Mouse (Mus musculus) brain, embryonic 14.5 days (tissue): ENCODE data around the gene Zfp831. TPM values are rescaled to one million over a fixed set of nuclear protein-coding genes. Genes with fewer than 3 reads are reported as not detected.

ENCODE experiments used
- DNase-seq: peaks from one replicate; pipeline ENCODE4 v3.0.0-alpha.2; 2011; ENCODE audit warnings: low read depth
- CTCF ChIP-seq: fragments of 200-500 bp; IDR thresholded peaks from 2 replicates; pipeline ENCODE4 v1.5.1; 2012; ENCODE audit warnings: inconsistent platforms, mild to moderate bottlenecking, moderate library complexity, borderline replicate concordance; ENCODE audit not compliant: insufficient read depth, insufficient read length; ENCODE audit errors: extremely low read depth
- POLR2A ChIP-seq: fragments of 200-500 bp; IDR thresholded peaks from 2 replicates; pipeline ENCODE4 v1.6.1; 2012; ENCODE audit warnings: mild to moderate bottlenecking, inconsistent platforms, borderline replicate concordance; ENCODE audit not compliant: poor library complexity, insufficient read depth, insufficient read length, severe bottlenecking; ENCODE audit errors: extremely low read depth
- polyA plus RNA-seq: library from polyadenylated mRNA; depleted of rRNA; stranded (reverse); fragments of >200 nt; gene quantifications from 2 replicates; pipeline ENCODE4 v1.2.3, GENCODE M21; 2012

Zfp831 gene
- polyA plus RNA-seq, 1 experiment = 0.01 TPM

DNA sequence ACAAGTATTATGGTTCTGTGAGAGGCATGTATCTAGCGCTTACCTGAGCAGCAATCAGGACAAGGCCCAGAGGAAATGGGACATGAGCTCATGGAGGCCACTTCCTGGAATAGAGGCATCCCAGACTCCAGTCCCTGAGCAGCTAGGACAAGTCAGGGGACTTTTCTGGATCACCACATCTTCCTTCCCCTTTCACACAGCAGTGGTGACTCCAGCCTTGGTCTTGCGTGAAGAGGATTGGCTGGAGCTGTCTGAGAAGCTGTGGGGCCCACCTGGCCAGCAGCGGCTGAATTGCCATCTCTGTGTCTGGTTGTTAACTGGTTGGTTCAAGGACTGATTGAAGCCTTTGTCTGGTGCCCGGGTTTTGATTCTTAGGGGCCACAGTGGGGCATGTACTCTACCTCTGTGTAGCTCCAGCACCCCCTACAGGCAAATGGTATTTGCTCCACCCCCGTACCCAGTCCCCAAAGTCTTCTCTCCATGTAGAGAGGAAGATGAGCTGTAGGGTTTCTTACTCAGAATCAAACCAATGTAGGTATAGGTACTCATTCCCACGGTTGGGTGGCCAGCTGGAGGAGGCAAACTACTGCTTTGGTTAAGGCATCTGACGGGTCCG, 15.0 kb downstream of the Zfp831 start:
- TF ChIP-seq POLR2A (no peak), CTCF (no peak)
- DNase-seq = no peak

DNA sequence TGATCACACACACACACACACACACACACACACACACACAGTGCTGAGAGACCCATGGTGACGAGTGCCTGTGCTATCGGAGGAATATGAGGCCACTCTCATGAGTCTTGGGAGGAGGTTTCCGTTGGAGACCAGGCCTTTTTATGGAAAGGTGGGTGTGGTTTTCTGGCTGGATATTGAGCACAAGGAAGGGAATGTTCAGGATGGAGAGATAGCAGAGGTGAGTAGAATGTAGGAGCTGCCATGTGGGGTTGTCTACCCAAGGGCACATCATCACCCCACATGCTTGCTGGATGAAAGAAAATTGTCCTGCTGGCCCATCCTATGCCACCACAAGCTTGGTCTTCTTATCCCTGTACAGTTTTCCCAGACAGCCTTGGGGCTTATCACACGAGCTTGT, 16.5 kb downstream of the Zfp831 start:
- no peak for DNase-seq
- no peak for TF ChIP-seq CTCF
- TF ChIP-seq POLR2A = no peak

DNA sequence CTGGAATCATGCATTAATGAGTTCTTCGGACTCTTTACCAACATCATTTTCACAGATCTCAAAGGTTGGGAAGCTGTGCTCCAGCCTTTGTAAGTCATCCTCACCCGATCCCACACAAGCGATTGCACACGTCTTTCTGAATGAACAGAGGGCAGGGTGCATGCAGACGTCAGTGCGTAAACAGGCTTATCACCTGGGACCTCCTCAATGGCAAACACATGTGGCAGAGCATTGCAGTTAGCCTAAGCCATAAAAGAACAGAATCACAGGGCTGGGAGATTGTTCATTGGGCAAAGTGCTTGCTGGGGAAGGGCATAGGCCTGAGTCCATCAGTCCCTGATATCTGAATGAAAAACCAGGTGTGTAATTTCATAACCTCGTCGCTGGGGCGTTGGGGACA, 17.0 kb downstream of the Zfp831 start:
- TF ChIP-seq POLR2A = no peak
- TF ChIP-seq CTCF = no peak
- DNase-seq = no peak

GRCm38 (mm10) chr2:174661436-174662171, 18.3 kb downstream of the Zfp831 start:
- TF ChIP-seq POLR2A (no peak), CTCF (no peak)
- no peak for DNase-seq

DNA sequence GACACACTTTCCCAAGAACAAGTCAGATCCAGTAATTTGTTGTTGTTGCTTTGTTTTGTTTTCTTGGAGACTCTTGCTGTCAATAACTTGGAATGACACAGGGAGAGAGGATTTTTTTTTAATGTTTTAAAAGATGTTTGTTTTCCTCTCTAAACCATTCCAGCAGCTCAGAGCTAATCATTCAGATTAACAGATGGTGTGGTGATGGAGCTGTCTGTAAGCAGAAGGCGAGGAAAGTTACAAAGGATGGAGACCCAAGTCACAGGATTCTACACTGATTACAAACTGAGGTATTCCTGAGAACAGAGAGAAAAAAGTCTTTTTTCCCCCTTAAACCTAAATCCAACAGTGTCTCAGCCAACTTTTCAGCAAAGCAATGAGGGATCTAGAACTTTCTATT, 19.3 kb downstream of the Zfp831 start:
- DNase-seq = peak; percentile 60
- no peak for TF ChIP-seq POLR2A
- no peak for TF ChIP-seq CTCF

DNA sequence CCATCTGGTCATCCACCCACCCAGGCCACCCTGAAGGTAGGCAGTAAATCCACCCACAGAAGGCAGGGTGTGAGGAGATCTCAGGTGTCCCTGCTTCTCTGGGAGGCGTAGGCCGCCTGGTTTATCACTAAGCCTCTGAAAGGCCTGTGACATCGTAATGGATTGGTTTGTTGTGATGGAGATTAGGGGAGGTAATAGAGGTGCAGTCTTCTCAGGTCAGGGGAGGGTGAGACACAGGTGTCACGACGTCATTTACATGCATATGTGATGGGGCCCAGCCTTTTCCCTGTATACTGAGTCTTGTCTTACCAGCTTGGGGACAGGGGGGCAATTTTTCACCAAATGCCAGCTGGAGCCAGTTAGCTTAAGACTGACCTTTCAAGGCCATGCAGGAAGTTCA, 22.1 kb downstream of the Zfp831 start:
- DNase-seq = no peak
- no peak for TF ChIP-seq POLR2A
- TF ChIP-seq CTCF = no peak

GRCm38 (mm10) chr2:174668806-174669205, 25.5 kb downstream of the Zfp831 start:
- TF ChIP-seq POLR2A (no peak), CTCF (no peak)
- DNase-seq = no peak

DNA sequence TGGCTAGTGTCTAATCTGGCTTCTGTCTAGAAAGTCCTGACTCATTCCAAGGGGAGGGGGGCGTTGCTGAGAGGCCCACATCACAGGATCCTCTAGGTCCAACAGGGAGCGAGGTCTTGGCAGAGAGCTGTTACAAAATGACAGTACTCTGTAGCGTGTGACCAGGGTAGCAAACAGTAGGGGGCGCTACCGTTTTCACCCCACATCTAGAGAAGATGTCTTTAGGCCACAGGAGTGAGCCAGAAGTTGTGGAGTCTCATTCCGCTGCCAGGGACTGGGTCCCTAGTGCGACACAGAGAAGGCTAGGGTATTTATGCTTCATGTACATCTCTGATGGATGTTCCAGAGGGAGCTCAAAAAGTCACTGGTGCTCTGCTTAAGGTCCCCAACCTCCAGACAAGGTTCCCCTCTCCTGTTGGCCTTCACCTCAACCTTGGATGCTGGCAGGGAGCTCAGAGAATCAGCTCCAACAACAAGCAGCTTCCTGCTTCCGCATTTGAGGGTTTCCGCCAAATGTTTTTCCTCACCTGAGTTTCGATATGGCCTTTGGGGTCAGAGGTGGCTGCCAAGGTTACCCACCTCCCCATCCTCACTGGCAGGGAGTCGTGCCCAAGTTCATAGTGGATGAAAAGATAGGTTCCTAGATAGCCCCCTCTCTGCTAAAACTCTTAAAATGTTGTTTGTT, 29.3 kb downstream of the Zfp831 start:
- DNase-seq = no peak
- TF ChIP-seq POLR2A (no peak), CTCF (peak; percentile 28; the same call in 1 of the 2 replicates)

GRCm38 (mm10) chr2:174673592-174674286, 30.4 kb downstream of the Zfp831 start:
- TF ChIP-seq CTCF (peak; percentile 90), POLR2A (no peak)

GRCm38 (mm10) chr2:174674287-174675045, 31.1 kb downstream of the Zfp831 start:
- TF ChIP-seq CTCF (no peak), POLR2A (no peak)
- peak; percentile 61 for DNase-seq

More at GRCm38 (mm10) chr2:174673592-174674286, 30.4 kb downstream of the Zfp831 start:
- peak; percentile 97 for DNase-seq
